In genomic region chr8:83086625-83087024, GRCm38 (mm10) we compare ENCODE assay signal across 25 mouse cellular contexts.
DNase-seq lines count a peak whose midpoint lies in the region; ATAC-seq and TF ChIP-seq lines count a peak whose summit lies in the region.
"Had no signal": no experiment of that assay in that cellular context is flagged by ENCODE, and none has a peak within 500 bp of the region (broad histone marks: within the 10 kb centered on the region; RNA-seq: fewer than 3 reads in every experiment).

No protein-coding gene starts in this region.

- no peak overlapping the region for H3K27ac ChIP-seq in liver, embryonic 12.5 days
- H3K27ac ChIP-seq in intestine, postnatal 0 days (ENCODE audit: low read depth, low read length): no peak overlapping the region
- no peak overlapping the region for H3K27ac ChIP-seq in hindbrain, embryonic 16.5 days (ENCODE audit: low read depth, low read length)
- H3K27ac ChIP-seq: embryonic facial prominence, embryonic 13.5 days; hindbrain, postnatal 0 days; limb, embryonic 10.5 days; liver, embryonic 13.5 days; lung, embryonic 15.5 days; midbrain, embryonic 13.5 days had no signal

- no peaks in the 10 kb centered on the region for H3K36me3 ChIP-seq in liver, embryonic 12.5 days
- no peaks in the 10 kb centered on the region for H3K36me3 ChIP-seq in intestine, postnatal 0 days (ENCODE audit: control insufficient read depth, insufficient read depth)
- H3K36me3 ChIP-seq in hindbrain, embryonic 16.5 days (ENCODE audit: control insufficient read depth, insufficient read depth, low read length): no peaks in the 10 kb centered on the region
- H3K36me3 ChIP-seq: embryonic facial prominence, embryonic 13.5 days; G1E; heart, embryonic 12.5 days; limb, embryonic 10.5 days; liver, embryonic 13.5 days; lung, embryonic 15.5 days; midbrain, embryonic 13.5 days had no signal

- H3K4me1 ChIP-seq in liver, embryonic 12.5 days: no peaks in the 10 kb centered on the region
- H3K4me1 ChIP-seq in intestine, postnatal 0 days (replicated peaks; ENCODE audit: control insufficient read depth, insufficient read depth, low read length): no peaks in the 10 kb centered on the region
- H3K4me1 ChIP-seq in hindbrain, embryonic 16.5 days (ENCODE audit: control insufficient read depth, insufficient read depth, low read depth, low read length): peaks cover 2% of the 10 kb centered on the region
- H3K4me1 ChIP-seq: heart, embryonic 12.5 days; limb, embryonic 10.5 days; liver, embryonic 13.5 days; lung, embryonic 15.5 days; midbrain, embryonic 13.5 days had no signal

- no peaks in the 10 kb centered on the region for H3K9me3 ChIP-seq in liver, embryonic 12.5 days (replicated peaks)
- H3K9me3 ChIP-seq in intestine, postnatal 0 days (ENCODE audit: control insufficient read depth): no peaks in the 10 kb centered on the region
- no peaks in the 10 kb centered on the region for H3K9me3 ChIP-seq in hindbrain, embryonic 16.5 days (ENCODE audit: control insufficient read depth, low read length)
- H3K9me3 ChIP-seq: embryonic facial prominence, embryonic 13.5 days; G1E; heart, embryonic 12.5 days; limb, embryonic 10.5 days; liver, embryonic 13.5 days; lung, embryonic 15.5 days; midbrain, embryonic 13.5 days had no signal

- no peak overlapping the region for H3K9ac ChIP-seq in liver, embryonic 12.5 days
- H3K9ac ChIP-seq in intestine, postnatal 0 days (ENCODE audit: low read depth, low read length): no peak overlapping the region
- H3K9ac ChIP-seq in hindbrain, embryonic 16.5 days (ENCODE audit: low read depth, low read length): no peak overlapping the region
- H3K9ac ChIP-seq: embryonic facial prominence, embryonic 13.5 days; heart, embryonic 12.5 days; liver, embryonic 13.5 days; lung, embryonic 15.5 days; midbrain, embryonic 13.5 days had no signal

- no peak for TF ChIP-seq CTCF in intestine, postnatal 0 days (IDR thresholded peaks at IDR 0.05; ENCODE audit: low read depth)

- H3K4me2 ChIP-seq in liver, embryonic 12.5 days: no peak overlapping the region
- no peak overlapping the region for H3K4me2 ChIP-seq in intestine, postnatal 0 days (replicated peaks; ENCODE audit: low read depth)
- H3K4me2 ChIP-seq in hindbrain, embryonic 16.5 days (ENCODE audit: low read length): no peak overlapping the region
- H3K4me2 ChIP-seq: embryonic facial prominence, embryonic 13.5 days; heart, embryonic 12.5 days; liver, embryonic 13.5 days; lung, embryonic 15.5 days; midbrain, embryonic 13.5 days had no signal

- WGBS in liver, embryonic 12.5 days (ENCODE audit: insufficient replicate concordance): 22% methylated on average over 8 of the region's 8 CpGs
- WGBS in intestine, postnatal 0 days: 87% methylated on average over 8 of the region's 8 CpGs
- 89% methylated on average over 8 of the region's 8 CpGs for WGBS in hindbrain, embryonic 16.5 days

- no peak overlapping the region for H3K4me3 ChIP-seq in liver, embryonic 12.5 days
- H3K4me3 ChIP-seq in intestine, postnatal 0 days (ENCODE audit: low read depth, low read length): no peak overlapping the region
- H3K4me3 ChIP-seq in hindbrain, embryonic 16.5 days (ENCODE audit: low read length): no peak overlapping the region
- H3K4me3 ChIP-seq: embryonic facial prominence, embryonic 13.5 days; heart, embryonic 12.5 days; limb, embryonic 10.5 days; liver, embryonic 13.5 days; lung, embryonic 15.5 days; midbrain, embryonic 13.5 days had no signal

- DNase-seq in adrenal gland, adult (ENCODE audit: inconsistent age in 2 of 2, low spot score in 1 of 2): peak; percentile 23 to 61
- DNase-seq in adrenal gland, adult 8-10 months: no peak
- peak; percentile 43 for DNase-seq in liver
- DNase-seq in brain, adult 2 months (ENCODE audit: low read depth, low spot score): peak; percentile 14
- DNase-seq: cerebellum, postnatal 10 days; gastrocnemius, postnatal 36 days; heart, postnatal 14 days; kidney, adult 18-20 months; kidney, postnatal 14 days; liver, embryonic 13.5 days; lung, postnatal 4 days; right cerebral cortex, postnatal 14 days had no signal

- no peak for ATAC-seq in liver, embryonic 12.5 days
- peak; percentile 63 for ATAC-seq in megakaryocyte, adult 5-6 weeks (ENCODE audit: poor library complexity, severe bottlenecking)
- ATAC-seq in intestine, postnatal 0 days: no peak
- ATAC-seq in hindbrain, embryonic 16.5 days: no peak
- ATAC-seq: activated CD4-positive, CD25-positive, alpha-beta regulatory T cell, adult 4 months; forebrain, embryonic 14.5 days; hindbrain, postnatal 0 days; midbrain, embryonic 13.5 days had no signal

- no peaks in the 10 kb centered on the region for H3K27me3 ChIP-seq in liver, embryonic 12.5 days (replicated peaks)
- no peaks in the 10 kb centered on the region for H3K27me3 ChIP-seq in intestine, postnatal 0 days (replicated peaks; ENCODE audit: control insufficient read depth, insufficient read depth, low read length)
- H3K27me3 ChIP-seq in hindbrain, embryonic 16.5 days (replicated peaks; ENCODE audit: control insufficient read depth, insufficient read depth, low read length): no peaks in the 10 kb centered on the region
- H3K27me3 ChIP-seq: embryonic facial prominence, embryonic 13.5 days; heart, embryonic 12.5 days; liver, embryonic 13.5 days; lung, embryonic 15.5 days; midbrain, embryonic 13.5 days had no signal
